Mouse (Mus musculus): ENCODE results near the gene Paqr5.

DNA sequence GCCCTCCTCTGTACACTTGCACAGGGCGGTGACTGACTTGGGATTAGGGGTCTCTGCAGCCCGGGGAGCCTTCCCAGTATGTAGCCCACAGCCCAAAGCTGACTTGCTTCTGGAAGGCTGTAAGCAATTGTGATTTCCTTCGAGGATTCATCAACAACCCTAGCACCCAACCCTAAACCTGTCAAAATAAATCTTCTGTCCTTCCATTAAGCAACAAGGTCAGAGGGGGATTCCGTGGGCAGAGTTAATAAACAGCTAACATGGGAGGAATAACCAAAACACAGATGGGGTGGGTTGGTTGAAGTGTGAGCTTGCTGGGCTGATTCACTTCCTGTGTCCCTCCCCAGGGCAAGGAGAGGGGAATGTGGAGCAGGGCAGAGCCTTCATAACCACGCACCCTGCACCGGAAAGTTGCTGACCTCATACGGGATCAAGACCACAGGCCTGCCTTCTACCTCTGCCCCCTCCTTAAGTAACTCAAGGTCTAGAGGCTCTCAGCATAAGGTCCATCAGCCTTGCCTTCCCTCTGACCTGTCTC is 5.0 kb downstream of the Paqr5 start:
- no peak for TF ChIP-seq CHD2 (IDR thresholded peaks at IDR 0.05; ENCODE audit: low read depth, low read length)
- no peak for TF ChIP-seq ZNF384 (IDR thresholded peaks at IDR 0.05; ENCODE audit: low read depth, low read length)
- TF ChIP-seq HCFC1 (IDR thresholded peaks at IDR 0.05; ENCODE audit: borderline replicate concordance, insufficient read depth, low read length), result no peak
- TF ChIP-seq MAFK (IDR thresholded peaks at IDR 0.05; ENCODE audit: insufficient read depth, low read depth, low read length), result no peak
- TF ChIP-seq ZC3H11A (IDR thresholded peaks at IDR 0.05; ENCODE audit: borderline replicate concordance, low read depth, low read length), result no peak
